Mouse (Mus musculus) C2C12 (cell line): ENCODE results near the gene Glt28d2. TPM values are rescaled to one million over a fixed set of nuclear protein-coding genes. Genes with fewer than 3 reads are reported as not detected.

Source experiments
- H3K27me3 ChIP-seq: one replicate; pipeline ENCODE4 v1.6.1; 2011; ENCODE audit not compliant: control insufficient read depth, insufficient read depth, insufficient read length
- H3K36me3 ChIP-seq: one replicate; pipeline ENCODE4 v1.6.1; 2011; ENCODE audit not compliant: control insufficient read depth, insufficient read depth
- H3K4me3 ChIP-seq: one replicate; pipeline ENCODE4 v1.5.1; 2011; ENCODE audit warnings: mild to moderate bottlenecking, control low read depth; ENCODE audit not compliant: poor library complexity, insufficient read depth, severe bottlenecking
- H3K79me2 ChIP-seq: one replicate; pipeline ENCODE4 v1.6.1; 2011; ENCODE audit not compliant: control insufficient read depth, insufficient read depth
- H3K79me3 ChIP-seq: one replicate; pipeline ENCODE4 v1.6.1; 2011; ENCODE audit warnings: low read depth, control low read depth
- H3ac ChIP-seq: one replicate; pipeline ENCODE3; 2011; ENCODE audit warnings: low read depth; ENCODE audit not compliant: control insufficient read depth, insufficient read length
- CEBPB ChIP-seq: IDR thresholded peaks from one replicate; pipeline ENCODE4 v1.6.1; 2011; ENCODE audit warnings: low read depth, mild to moderate bottlenecking, control low read depth, moderate library complexity
- CTCF ChIP-seq: IDR thresholded peaks from one replicate; pipeline ENCODE4 v1.5.1; 2011; ENCODE audit not compliant: control insufficient read depth, insufficient read depth, insufficient read length
- FOSL1 ChIP-seq: IDR thresholded peaks from one replicate; pipeline ENCODE4 v1.8.0; 2011; ENCODE audit warnings: mild to moderate bottlenecking, low read length; ENCODE audit not compliant: poor library complexity, insufficient read depth, severe bottlenecking
- MAX ChIP-seq: IDR thresholded peaks from one replicate; pipeline ENCODE4 v1.6.1; 2011; ENCODE audit warnings: mild to moderate bottlenecking, control low read depth
- MYOD1 ChIP-seq: IDR thresholded peaks from one replicate; pipeline ENCODE4 v1.6.1; 2011; ENCODE audit warnings: low read depth; ENCODE audit not compliant: control insufficient read depth, insufficient read length
- MYOG ChIP-seq: IDR thresholded peaks from one replicate; pipeline ENCODE4 v1.6.1; 2011; ENCODE audit not compliant: control insufficient read depth, insufficient read length; ENCODE audit errors: extremely low read depth
- USF1 ChIP-seq: IDR thresholded peaks from one replicate; pipeline ENCODE4 v1.6.1; 2011; ENCODE audit warnings: low read depth, mild to moderate bottlenecking, control low read depth, moderate library complexity
- polyA plus RNA-seq: library from polyadenylated mRNA; unstranded; fragments of >200 nt; fragmentation: generic; extraction: Trizol; gene quantifications from one replicate; pipeline ENCODE4 v1.2.1, GENCODE M21; 2012; ENCODE audit warnings: missing spikeins

Glt28d2 gene
- polyA plus RNA-seq, 1 experiment, result 1.4 TPM

DNA sequence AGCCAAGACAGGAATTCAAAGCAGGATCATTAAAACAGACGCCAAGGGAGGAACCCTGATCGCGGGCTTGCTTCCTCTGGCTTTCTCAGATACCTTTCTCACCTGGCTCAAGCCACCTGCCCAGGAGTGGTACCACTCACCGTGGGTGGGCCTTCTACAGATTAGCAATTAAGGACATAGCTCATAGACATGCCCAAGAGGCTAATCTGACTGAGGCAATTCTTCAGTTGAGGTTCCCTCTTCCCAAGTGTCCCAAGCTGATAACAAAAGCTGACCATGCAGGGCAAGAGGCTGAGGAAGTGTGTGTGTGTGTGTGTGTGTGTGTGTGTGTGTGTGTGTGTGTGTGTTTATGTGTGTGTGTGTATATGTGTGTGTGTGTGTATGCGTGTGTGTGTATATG is 31.4 kb downstream of the Glt28d2 start:
- no peak for TF ChIP-seq FOSL1
- TF ChIP-seq CTCF, result no peak
- TF ChIP-seq USF1, result no peak
- no peak for TF ChIP-seq MAX
- TF ChIP-seq CEBPB, result no peak
- no peak for TF ChIP-seq MYOD1
- no peak for TF ChIP-seq MYOG
- no peak overlapping the region for H3K4me3 ChIP-seq
- no peaks in the 10 kb centered on the region for H3K36me3 ChIP-seq
- no peak overlapping the region for H3ac ChIP-seq
- peaks cover 7% of the 10 kb centered on the region for H3K79me2 ChIP-seq
- no peaks in the 10 kb centered on the region for H3K79me3 ChIP-seq
- no peaks in the 10 kb centered on the region for H3K27me3 ChIP-seq

DNA sequence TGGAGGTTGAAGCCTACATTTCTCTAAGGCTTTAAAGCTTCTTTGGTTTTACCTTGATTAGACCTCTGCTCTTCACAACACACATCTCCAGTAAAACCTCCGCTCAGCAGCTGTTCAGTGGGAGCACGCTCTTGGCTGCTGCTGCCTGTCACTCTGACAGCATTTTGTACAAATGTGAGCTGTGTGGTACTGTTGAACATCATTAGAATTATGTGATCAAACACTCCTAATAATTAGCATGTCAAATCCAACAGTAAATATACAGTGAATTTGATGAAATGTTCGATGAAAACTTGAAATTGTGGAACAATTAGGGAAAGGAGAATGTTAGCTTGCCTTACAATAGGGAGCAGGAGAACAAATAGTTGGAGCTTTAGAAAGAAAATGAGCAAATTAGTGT is 32.3 kb downstream of the Glt28d2 start:
- Histone ChIP-seq H3K79me3 (no peaks in the 10 kb centered on the region), H3ac (no peak overlapping the region), H3K36me3 (no peaks in the 10 kb centered on the region), H3K79me2 (peaks cover 7% of the 10 kb centered on the region), H3K4me3 (no peak overlapping the region), H3K27me3 (no peaks in the 10 kb centered on the region)
- TF ChIP-seq MYOG (no peak), MAX (no peak), MYOD1 (no peak), FOSL1 (no peak)

DNA sequence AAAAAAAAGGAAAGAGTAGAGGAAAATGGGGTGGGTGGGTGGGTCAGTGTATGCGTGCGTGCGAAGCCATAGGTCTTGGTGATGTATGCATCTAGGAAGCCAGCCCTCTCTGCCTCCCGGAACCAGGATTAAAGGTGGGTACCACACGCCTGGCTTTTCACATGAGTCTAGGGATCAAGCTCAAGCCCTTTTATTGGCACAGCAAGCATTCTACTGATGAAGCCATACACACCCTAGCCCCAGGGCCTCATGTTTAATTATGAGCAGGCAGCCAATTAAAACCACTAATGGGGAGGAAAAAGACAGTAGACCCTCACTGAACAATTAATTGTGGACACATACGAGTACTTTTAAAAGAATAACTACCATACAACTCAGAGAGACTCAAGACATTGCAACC is 33.2 kb downstream of the Glt28d2 start:
- H3K4me3 ChIP-seq, result no peak overlapping the region
- no peaks in the 10 kb centered on the region for H3K27me3 ChIP-seq
- TF ChIP-seq CEBPB (no peak), FOSL1 (no peak), MAX (no peak), MYOG (no peak), USF1 (no peak), MYOD1 (no peak), CTCF (no peak)
- H3K36me3 ChIP-seq, result no peaks in the 10 kb centered on the region
- H3ac ChIP-seq, result no peak overlapping the region
- H3K79me2 ChIP-seq, result peaks cover 7% of the 10 kb centered on the region
- no peaks in the 10 kb centered on the region for H3K79me3 ChIP-seq

DNA sequence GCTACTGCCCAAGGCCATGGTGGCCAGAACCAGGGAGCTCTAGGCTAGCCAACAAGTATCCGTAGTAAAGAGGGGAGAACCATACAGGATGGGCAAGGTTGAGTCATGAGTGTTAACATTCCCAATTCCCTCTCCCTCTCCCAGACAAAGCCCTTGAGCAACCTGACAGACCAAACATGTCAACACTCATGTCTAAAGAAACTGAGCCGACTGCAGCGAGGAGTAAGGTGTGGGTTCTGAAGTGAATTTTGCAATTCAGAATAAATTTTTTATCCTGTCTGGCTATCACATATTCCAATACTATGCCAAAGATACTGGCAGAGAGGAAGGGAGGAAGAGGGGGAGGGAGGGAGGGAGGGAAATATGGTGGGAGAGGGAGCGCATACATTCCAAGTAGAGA is 33.6 kb downstream of the Glt28d2 start:
- H3K36me3 ChIP-seq, result no peaks in the 10 kb centered on the region
- no peaks in the 10 kb centered on the region for H3K79me3 ChIP-seq
- H3ac ChIP-seq, result no peak overlapping the region
- TF ChIP-seq CEBPB, result no peak
- TF ChIP-seq MYOG, result no peak
- TF ChIP-seq MAX, result no peak
- TF ChIP-seq MYOD1, result no peak
- no peak for TF ChIP-seq CTCF
- TF ChIP-seq USF1, result no peak
- TF ChIP-seq FOSL1, result no peak
- H3K4me3 ChIP-seq, result no peak overlapping the region
- H3K79me2 ChIP-seq, result peaks cover 7% of the 10 kb centered on the region
- H3K27me3 ChIP-seq, result no peaks in the 10 kb centered on the region

DNA sequence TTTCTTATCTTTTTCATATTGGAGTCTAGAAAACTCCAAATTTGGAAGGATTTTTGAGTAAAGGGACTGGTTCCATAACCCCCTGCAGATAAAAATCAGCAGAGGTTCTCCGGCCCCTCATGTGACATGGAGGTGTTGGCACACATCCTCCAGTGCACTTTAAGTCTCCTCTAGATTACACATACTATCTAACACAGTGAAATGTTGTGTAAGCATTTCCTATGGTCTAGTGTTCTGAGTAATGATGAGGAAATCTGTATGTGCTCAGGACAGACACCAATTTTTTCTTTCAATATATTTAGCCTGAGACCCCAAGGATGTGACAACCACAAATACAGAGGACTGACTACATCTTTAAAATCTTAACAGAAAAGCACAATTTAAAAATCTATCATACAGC is 37.2 kb downstream of the Glt28d2 start:
- Histone ChIP-seq H3K36me3 (no peaks in the 10 kb centered on the region), H3ac (no peak overlapping the region), H3K27me3 (no peaks in the 10 kb centered on the region), H3K79me3 (no peaks in the 10 kb centered on the region), H3K79me2 (no peaks in the 10 kb centered on the region), H3K4me3 (no peak overlapping the region)
- TF ChIP-seq MYOD1 (no peak), CTCF (no peak), CEBPB (no peak), USF1 (no peak), MYOG (no peak), FOSL1 (no peak), MAX (no peak)

DNA sequence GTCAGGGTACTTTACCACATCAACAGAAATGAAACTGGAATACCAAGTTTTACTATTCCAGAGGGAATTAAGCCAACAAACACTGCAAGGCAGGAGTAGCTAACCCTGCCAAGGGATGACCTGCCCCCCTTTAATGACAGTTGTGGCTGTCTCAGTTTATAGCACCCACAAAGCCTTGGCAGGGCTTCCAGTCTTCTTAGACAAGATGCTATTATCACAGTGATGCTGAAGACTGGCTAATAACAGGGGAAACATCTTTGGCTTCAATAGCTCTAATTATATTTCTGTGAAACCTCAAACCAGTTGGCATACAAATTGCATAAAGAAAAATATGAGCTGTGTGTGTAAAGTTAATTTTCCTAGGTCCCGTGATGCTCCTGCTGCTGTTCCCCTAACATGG is 41.0 kb downstream of the Glt28d2 start:
- Histone ChIP-seq H3K79me2 (no peaks in the 10 kb centered on the region), H3ac (no peak overlapping the region), H3K4me3 (no peak overlapping the region), H3K36me3 (no peaks in the 10 kb centered on the region), H3K27me3 (no peaks in the 10 kb centered on the region), H3K79me3 (peaks cover 1% of the 10 kb centered on the region)
- TF ChIP-seq USF1, result no peak
- TF ChIP-seq CEBPB, result peak; percentile 4
